Mouse (Mus musculus) kidney, adult 2 months (tissue): ENCODE data around the gene Smg1.

Experiments
- CTCF ChIP-seq: fragments of 200-500 bp; conservative IDR thresholded peaks from 2 replicates; pipeline ENCODE4 v1.5.1; 2011; ENCODE audit warnings: low read depth, mild to moderate bottlenecking, control low read depth, low read length, moderate library complexity, mixed read lengths; ENCODE audit not compliant: insufficient read depth, insufficient read length
- POLR2A ChIP-seq: fragments of 200-500 bp; IDR thresholded peaks from one replicate; pipeline ENCODE4 v1.6.1; 2011; ENCODE audit warnings: low read depth, low read length, control low read depth

DNA sequence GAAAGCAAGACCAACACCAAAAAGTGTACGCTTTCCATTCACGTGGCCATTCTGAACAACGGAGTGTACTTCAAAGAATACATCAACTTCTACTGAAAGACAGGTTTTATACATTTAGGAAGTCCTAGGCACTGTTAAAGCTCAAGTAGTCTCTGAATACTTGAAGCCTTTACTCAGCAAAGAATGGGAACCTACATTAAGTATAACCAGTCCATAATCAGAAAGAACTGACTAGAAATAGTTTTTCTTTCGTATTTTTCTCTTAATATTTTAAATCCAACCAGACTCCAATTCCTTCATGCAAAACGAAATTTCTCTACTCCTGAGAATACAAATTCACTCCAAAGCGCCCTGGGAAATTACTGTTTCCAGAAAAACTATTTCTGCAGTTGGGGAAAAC is 1.2 kb downstream of the Smg1 start:
- TF ChIP-seq CTCF (no peak), POLR2A (no peak)
